In the genomic region with DNA sequence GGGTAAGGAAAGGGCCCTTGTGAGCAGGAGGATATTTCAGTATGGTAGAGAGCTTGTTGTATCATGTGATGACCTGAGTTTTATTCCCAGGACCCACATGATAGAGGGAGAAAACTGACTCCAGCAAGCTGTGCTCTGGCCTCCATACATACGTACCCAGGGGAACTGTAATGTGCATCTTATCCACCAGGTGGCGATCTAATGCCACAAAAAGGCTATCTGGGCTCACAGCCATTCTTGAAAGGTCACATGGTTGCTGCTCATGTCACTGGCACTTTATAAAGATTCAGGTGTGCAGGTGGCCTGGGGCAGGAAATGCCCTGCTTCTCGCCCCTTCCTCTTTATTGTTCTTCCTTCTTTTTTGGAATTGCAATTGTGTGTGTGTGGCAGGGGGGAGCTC, we compare ENCODE assay signal across 9 mouse cellular contexts. TPM values are rescaled to one million over a fixed set of nuclear protein-coding genes. Genes with fewer than 3 reads are reported as not detected.
DNase-seq lines count a peak whose midpoint lies in the region; ATAC-seq and TF ChIP-seq lines count a peak whose summit lies in the region.
"Had no signal": no experiment of that assay in that cellular context is flagged by ENCODE, and none has a peak within 500 bp of the region (broad histone marks: within the 10 kb centered on the region; RNA-seq: fewer than 3 reads in every experiment).

No protein-coding gene starts in this region.

- H3K9ac ChIP-seq in limb, embryonic 13.5 days: no peak overlapping the region

- no peak overlapping the region for H3K4me2 ChIP-seq in limb, embryonic 13.5 days (replicated peaks)

- ATAC-seq in common myeloid progenitor, adult 5-6 weeks (replicated peaks; ENCODE audit: low read depth, poor library complexity, severe bottlenecking): peak; percentile 86
- ATAC-seq in limb, embryonic 13.5 days (ENCODE audit: low FRiP score, low read depth): peak; percentile 52

- no peak overlapping the region for H3K27ac ChIP-seq in limb, embryonic 13.5 days
- no peak overlapping the region for H3K27ac ChIP-seq in testis, adult 2 months (ENCODE audit: control insufficient read depth, insufficient read depth, low read depth, low read length)

- DNase-seq in 416B (ENCODE audit: low read depth) (peak; percentile 76), adipocyte (ENCODE audit: low spot score) (peak; percentile 91)
- peak; percentile 50 for DNase-seq in gastrocnemius, postnatal 25 days
- DNase-seq in kidney, adult 9 months: peak; percentile 87
- peak; percentile 64 for DNase-seq in naive thymus-derived CD4-positive, alpha-beta T cell, adult 2 months (ENCODE audit: low read depth)

- H3K4me1 ChIP-seq in limb, embryonic 13.5 days: peaks cover 10% of the 10 kb centered on the region
- H3K4me1 ChIP-seq in testis, adult 2 months (ENCODE audit: control insufficient read depth, insufficient read depth, low read length): peaks cover 7% of the 10 kb centered on the region

- 6% methylated on average over 3 of the region's 3 CpGs for WGBS in limb, embryonic 13.5 days

- TF ChIP-seq POLR2A in testis, adult 2 months (IDR thresholded peaks at IDR 0.05; ENCODE audit: control insufficient read depth, low read depth, low read length): no peak

- H3K36me3 ChIP-seq in limb, embryonic 13.5 days: no peaks in the 10 kb centered on the region
- no peaks in the 10 kb centered on the region for H3K36me3 ChIP-seq in testis, adult 2 months (ENCODE audit: control insufficient read depth, insufficient read depth, low read length)

- no peaks in the 10 kb centered on the region for H3K9me3 ChIP-seq in limb, embryonic 13.5 days

- no peak overlapping the region for H3K4me3 ChIP-seq in limb, embryonic 13.5 days
- no peak overlapping the region for H3K4me3 ChIP-seq in testis, adult 2 months (ENCODE audit: control insufficient read depth, low read depth, low read length)
- H3K4me3 ChIP-seq: erythroblast, embryonic 14.5 days had no signal

- H3K27me3 ChIP-seq in limb, embryonic 13.5 days: 0 out of 2 replicates have a peak, but pooled peaks cover 4% of the 10 kb centered on the region
- H3K27me3 ChIP-seq in testis, adult 2 months (ENCODE audit: control insufficient read depth, insufficient read depth, low read length): no peaks in the 10 kb centered on the region

- TF ChIP-seq CTCF in testis, adult 2 months (IDR thresholded peaks at IDR 0.05; ENCODE audit: control insufficient read depth, insufficient read depth, insufficient replicate concordance, low read depth, low read length): peak; percentile 72; the same call in 1 of the 2 replicates

RNA-seq across cellular contexts. Expression of a gene that starts 34.1 kb away (rescaled TPM):
- total RNA-seq in common myeloid progenitor, adult 5-6 weeks (2017): not detected in 2 replicates
- total RNA-seq in gastrocnemius, postnatal 25 days (2021): 1 to 10 TPM; 1.4 to 1.5 TPM
- polyA plus RNA-seq in limb, embryonic 13.5 days (2015; fragmentation: Nextera tagmentation; extraction: Ambion mirVana): 17.7 and 18.2 TPM in 2 replicates
- 1.3 and 1.4 TPM in 2 replicates for polyA plus RNA-seq in testis, adult 2 months (2012; rRNA removed)
- polyA plus RNA-seq: erythroblast, embryonic 14.5 days had no signal
